Mouse (Mus musculus) lung, adult 2 months (tissue): ENCODE measurements around the gene Rap1gap.

ENCODE experiments used
- CTCF ChIP-seq: fragments of 200-500 bp; IDR thresholded peaks from 2 replicates; pipeline ENCODE4 v1.5.1; 2011; ENCODE audit warnings: mild to moderate bottlenecking, low read length, control low read depth; ENCODE audit not compliant: insufficient read depth
- POLR2A ChIP-seq: fragments of 200-500 bp; IDR thresholded peaks from 2 replicates; pipeline ENCODE4 v1.6.1; 2011; ENCODE audit warnings: low read depth, mild to moderate bottlenecking, control low read depth, low read length, borderline replicate concordance; ENCODE audit errors: extremely low read depth

DNA sequence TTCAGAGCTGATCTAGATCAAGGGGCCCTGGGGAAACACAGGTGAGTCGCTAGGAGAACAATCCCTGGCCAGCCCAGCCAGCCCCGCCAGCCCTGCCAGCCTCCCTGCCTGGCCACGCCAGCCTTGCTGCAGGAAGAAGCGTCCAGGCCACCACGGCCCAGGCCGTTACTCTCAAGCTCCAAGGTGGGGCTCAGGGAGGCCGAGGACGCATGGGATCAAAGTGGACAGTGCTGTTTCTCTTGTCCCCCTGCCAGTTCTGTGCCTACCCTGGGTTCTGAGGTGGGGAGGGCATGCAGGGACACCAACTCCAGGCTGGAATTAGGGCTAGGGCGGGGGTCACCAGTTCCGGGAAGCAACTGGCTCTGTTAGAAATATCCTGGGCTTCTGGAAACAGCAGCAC lies 67.4 kb downstream of the Rap1gap start:
- TF ChIP-seq CTCF (no peak), POLR2A (no peak)
